Mouse (Mus musculus): ENCODE measurements at regions not wholly inside any gene's neighbourhood (a gene's known extent, or its start where the extent isn't known, plus 50 kb on each side); places are given as distances from the start of the nearest gene placed in this dataset.

GRCm38 (mm10) chr5:149956931-149957330 is 61.5 kb upstream of the Rxfp2 start:
- no peaks in the 10 kb centered on the region for H3K36me3 ChIP-seq (ENCODE audit: control insufficient read depth, insufficient read depth, low read length, poor library complexity, severe bottlenecking)
- H3K9ac ChIP-seq (ENCODE audit: insufficient read depth, low read depth, low read length, poor library complexity, severe bottlenecking), result no peak overlapping the region
- TF ChIP-seq CHD2 (IDR thresholded peaks at IDR 0.05; ENCODE audit: low read depth, low read length) (no peak), MAFK (IDR thresholded peaks at IDR 0.05; ENCODE audit: insufficient read depth, low read depth, low read length) (no peak), ZC3H11A (IDR thresholded peaks at IDR 0.05; ENCODE audit: borderline replicate concordance, low read depth, low read length) (no peak), ZNF384 (IDR thresholded peaks at IDR 0.05; ENCODE audit: low read depth, low read length) (no peak), HCFC1 (IDR thresholded peaks at IDR 0.05; ENCODE audit: borderline replicate concordance, insufficient read depth, low read length) (no peak)
- in situ Hi-C loops (cut with MboI; ENCODE audit: low sequenced_read_pairs in 2 of 2, unreplicated experiment in 2 of 2), result no loop called here
- no peaks in the 10 kb centered on the region for H3K9me3 ChIP-seq (ENCODE audit: control insufficient read depth, insufficient read depth, low read depth, low read length)
- H3K4me3 ChIP-seq (ENCODE audit: insufficient read depth in 1 of 2, low read depth in 1 of 2, low read length in 2 of 2, poor library complexity in 1 of 2, severe bottlenecking in 1 of 2), result no peak overlapping the region
- DNase-seq (ENCODE audit: low read depth, low spot score), result no peak
- H3K4me1 ChIP-seq (ENCODE audit: control insufficient read depth in 2 of 2, insufficient read depth in 2 of 2, low read length in 2 of 2, poor library complexity in 1 of 2), result no peaks in the 10 kb centered on the region
- no peak overlapping the region for H3K27ac ChIP-seq (ENCODE audit: insufficient read depth, low read depth, low read length, poor library complexity, severe bottlenecking)

- TF ChIP-seq CHD2 (IDR thresholded peaks at IDR 0.05; ENCODE audit: low read depth, low read length) (no peak), MAFK (IDR thresholded peaks at IDR 0.05; ENCODE audit: insufficient read depth, low read depth, low read length) (no peak), ZNF384 (IDR thresholded peaks at IDR 0.05; ENCODE audit: low read depth, low read length) (no peak), HCFC1 (IDR thresholded peaks at IDR 0.05; ENCODE audit: borderline replicate concordance, insufficient read depth, low read length) (no peak), ZC3H11A (IDR thresholded peaks at IDR 0.05; ENCODE audit: borderline replicate concordance, low read depth, low read length) (no peak)
- in situ Hi-C loops (cut with MboI; ENCODE audit: low sequenced_read_pairs in 2 of 2, unreplicated experiment in 2 of 2), result no loop called here
- no peak overlapping the region for H3K27ac ChIP-seq (ENCODE audit: insufficient read depth, low read depth, low read length, poor library complexity, severe bottlenecking)
- H3K9me3 ChIP-seq (ENCODE audit: control insufficient read depth, insufficient read depth, low read depth, low read length), result no peaks in the 10 kb centered on the region
- H3K9ac ChIP-seq (ENCODE audit: insufficient read depth, low read depth, low read length, poor library complexity, severe bottlenecking), result no peak overlapping the region
- no peak for DNase-seq (ENCODE audit: low read depth, low spot score)
- no peaks in the 10 kb centered on the region for H3K4me1 ChIP-seq (ENCODE audit: control insufficient read depth in 2 of 2, insufficient read depth in 2 of 2, low read length in 2 of 2, poor library complexity in 1 of 2)
- no peaks in the 10 kb centered on the region for H3K36me3 ChIP-seq (ENCODE audit: control insufficient read depth, insufficient read depth, low read length, poor library complexity, severe bottlenecking)
- H3K4me3 ChIP-seq (ENCODE audit: insufficient read depth in 1 of 2, low read depth in 1 of 2, low read length in 2 of 2, poor library complexity in 1 of 2, severe bottlenecking in 1 of 2), result no peak overlapping the region
Observed at GRCm38 (mm10) chr5:149961178-149961577, 57.3 kb upstream of the Rxfp2 start.

DNA sequence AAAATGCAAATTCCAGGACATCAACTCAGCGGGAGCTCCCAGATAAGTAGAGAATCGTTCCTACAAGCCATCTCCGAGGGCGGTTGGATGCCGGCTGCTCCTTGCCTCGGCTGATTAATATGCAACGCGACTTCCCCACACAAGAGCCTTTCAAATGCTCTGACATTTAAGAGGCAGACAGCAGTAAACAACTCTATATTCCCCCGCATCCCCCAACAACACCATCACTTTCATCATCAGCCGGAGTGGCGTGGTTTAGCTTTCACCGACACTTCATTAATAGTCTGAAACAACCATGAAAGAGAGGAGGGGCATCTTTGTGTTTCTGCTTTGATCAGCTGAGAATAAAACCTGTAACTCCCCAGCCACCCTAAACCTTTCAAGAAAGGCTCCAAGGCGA is 53.7 kb upstream of the Rxfp2 start:
- H3K4me1 ChIP-seq (ENCODE audit: control insufficient read depth in 2 of 2, insufficient read depth in 2 of 2, low read length in 2 of 2, poor library complexity in 1 of 2), result no peaks in the 10 kb centered on the region; a peak in 1 of 4 replicates
- peak; percentile 17 for DNase-seq (ENCODE audit: low read depth, low spot score)
- in situ Hi-C loops (cut with MboI; ENCODE audit: low sequenced_read_pairs in 2 of 2, unreplicated experiment in 2 of 2), result no loop called here
- no peaks in the 10 kb centered on the region for H3K36me3 ChIP-seq (ENCODE audit: control insufficient read depth, insufficient read depth, low read length, poor library complexity, severe bottlenecking)
- no peak overlapping the region for H3K9ac ChIP-seq (ENCODE audit: insufficient read depth, low read depth, low read length, poor library complexity, severe bottlenecking)
- H3K4me3 ChIP-seq (ENCODE audit: insufficient read depth in 1 of 2, low read depth in 1 of 2, low read length in 2 of 2, poor library complexity in 1 of 2, severe bottlenecking in 1 of 2), result no peak overlapping the region
- TF ChIP-seq ZC3H11A (IDR thresholded peaks at IDR 0.05; ENCODE audit: borderline replicate concordance, low read depth, low read length), result no peak
- no peak for TF ChIP-seq HCFC1 (IDR thresholded peaks at IDR 0.05; ENCODE audit: borderline replicate concordance, insufficient read depth, low read length)
- TF ChIP-seq ZNF384 (IDR thresholded peaks at IDR 0.05; ENCODE audit: low read depth, low read length), result no peak
- TF ChIP-seq CHD2 (IDR thresholded peaks at IDR 0.05; ENCODE audit: low read depth, low read length), result no peak
- no peak for TF ChIP-seq MAFK (IDR thresholded peaks at IDR 0.05; ENCODE audit: insufficient read depth, low read depth, low read length)
- H3K27ac ChIP-seq (ENCODE audit: insufficient read depth, low read depth, low read length, poor library complexity, severe bottlenecking), result no peak overlapping the region
- H3K9me3 ChIP-seq (ENCODE audit: control insufficient read depth, insufficient read depth, low read depth, low read length), result no peaks in the 10 kb centered on the region

All from ES-E14 (cell line).